Mouse (Mus musculus): ENCODE data around the gene Slc35f1. TPM values are rescaled to one million over a fixed set of nuclear protein-coding genes. Genes with fewer than 3 reads are reported as not detected.

Slc35f1 gene
- polyA plus RNA-seq, 1 experiment from 2014 or later = 10.3 TPM

- TF ChIP-seq CTCF (IDR thresholded peaks at IDR 0.05) = no peak
- in situ Hi-C loops (cut with MboI; ENCODE audit: low pct_unique_long_range_greater_than_20kb) = no loop called here
- ATAC-seq = no peak
Measured at GRCm38 (mm10) chr10:53001136-53001535, 310.8 kb downstream of the Slc35f1 start.

GRCm38 (mm10) chr10:53006229-53007190 lies 316.2 kb downstream of the Slc35f1 start:
- no peak for DNase-seq (ENCODE audit: low read depth, low spot score)
- no peak for TF ChIP-seq CTCF (IDR thresholded peaks at IDR 0.05)

More at GRCm38 (mm10) chr10:53001136-53001535, 310.8 kb downstream of the Slc35f1 start:
- CTCF ChIA-PET = interaction anchor here (1.5 kb wide), 1 partner anchor 17 kb away, joined by 4 read pairs; no protein-coding TSS in a partner anchor
- POLR2A ChIA-PET = no interaction called here
- H3K27me3 ChIP-seq = no peaks in the 10 kb centered on the region
- no peak for DNase-seq (ENCODE audit: low read depth, low spot score)

GRCm38 (mm10) chr10:53013878-53014277 lies 323.5 kb downstream of the Slc35f1 start:
- ChIA-PET CTCF (no interaction called here), POLR2A (no interaction called here)
- no peaks in the 10 kb centered on the region for H3K27me3 ChIP-seq
- in situ Hi-C loops (cut with MboI; ENCODE audit: low pct_unique_long_range_greater_than_20kb) = no loop called here
- TF ChIP-seq CTCF (IDR thresholded peaks at IDR 0.05) = no peak
- DNase-seq (ENCODE audit: low read depth, low spot score) = no peak
- no peak for ATAC-seq

More at GRCm38 (mm10) chr10:53006229-53007190, 316.2 kb downstream of the Slc35f1 start:
- POLR2A ChIA-PET = no interaction called here
- no peak for ATAC-seq
- CTCF ChIA-PET = interaction anchor here (0.6 to 1.2 kb wide), 2 partner anchors 26 to 636 kb away, joined by 3 read pairs; no protein-coding TSS in a partner anchor
- no peaks in the 10 kb centered on the region for H3K27me3 ChIP-seq
- in situ Hi-C loops (cut with MboI; ENCODE audit: low pct_unique_long_range_greater_than_20kb) = no loop called here

- in situ Hi-C loops (cut with MboI; ENCODE audit: low pct_unique_long_range_greater_than_20kb) = no loop called here
- no peak for TF ChIP-seq CTCF (IDR thresholded peaks at IDR 0.05)
- ChIA-PET POLR2A (no interaction called here), CTCF (no interaction called here)
- ATAC-seq (no peak), DNase-seq (ENCODE audit: low read depth, low spot score) (no peak)
- no peaks in the 10 kb centered on the region for H3K27me3 ChIP-seq
Measured at GRCm38 (mm10) chr10:53028454-53028853, 338.1 kb downstream of the Slc35f1 start.

GRCm38 (mm10) chr10:53035202-53035601 lies 344.9 kb downstream of the Slc35f1 start:
- TF ChIP-seq CTCF (IDR thresholded peaks at IDR 0.05) = no peak
- ATAC-seq = no peak
- H3K27me3 ChIP-seq = no peaks in the 10 kb centered on the region
- DNase-seq (ENCODE audit: low read depth, low spot score) = no peak
- POLR2A ChIA-PET = no interaction called here
- in situ Hi-C loops (cut with MboI; ENCODE audit: low pct_unique_long_range_greater_than_20kb) = no loop called here
- CTCF ChIA-PET = no interaction called here

GRCm38 (mm10) chr10:53045931-53046330 lies 355.6 kb downstream of the Slc35f1 start:
- ChIA-PET POLR2A (no interaction called here), CTCF (no interaction called here)
- no peak for TF ChIP-seq CTCF (IDR thresholded peaks at IDR 0.05)
- DNase-seq (ENCODE audit: low read depth, low spot score) (no peak), ATAC-seq (no peak)
- in situ Hi-C loops (cut with MboI; ENCODE audit: low pct_unique_long_range_greater_than_20kb) = no loop called here
- H3K27me3 ChIP-seq = no peaks in the 10 kb centered on the region

- POLR2A ChIA-PET = no interaction called here
- ATAC-seq = no peak
- in situ Hi-C loops (cut with MboI; ENCODE audit: low pct_unique_long_range_greater_than_20kb) = no loop called here
Measured at GRCm38 (mm10) chr10:53052521-53052920, 362.2 kb downstream of the Slc35f1 start.

GRCm38 (mm10) chr10:53060745-53061144 lies 370.4 kb downstream of the Slc35f1 start:
- no peak for DNase-seq (ENCODE audit: low read depth, low spot score)
- in situ Hi-C loops (cut with MboI; ENCODE audit: low pct_unique_long_range_greater_than_20kb) = no loop called here
- TF ChIP-seq CTCF (IDR thresholded peaks at IDR 0.05) = no peak
- CTCF ChIA-PET = no interaction called here
- ATAC-seq = no peak
- POLR2A ChIA-PET = no interaction called here
- no peaks in the 10 kb centered on the region for H3K27me3 ChIP-seq

More at GRCm38 (mm10) chr10:53052521-53052920, 362.2 kb downstream of the Slc35f1 start:
- DNase-seq (ENCODE audit: low read depth, low spot score) = no peak
- H3K27me3 ChIP-seq = no peaks in the 10 kb centered on the region
- CTCF ChIA-PET = no interaction called here
- no peak for TF ChIP-seq CTCF (IDR thresholded peaks at IDR 0.05)

GRCm38 (mm10) chr10:53062741-53063140 lies 372.4 kb downstream of the Slc35f1 start:
- in situ Hi-C loops (cut with MboI; ENCODE audit: low pct_unique_long_range_greater_than_20kb) = no loop called here
- TF ChIP-seq CTCF (IDR thresholded peaks at IDR 0.05) = no peak
- POLR2A ChIA-PET = no interaction called here
- CTCF ChIA-PET = interaction anchor here (0.8 kb wide), 1 partner anchor 19 kb away, joined by 3 read pairs; no protein-coding TSS in a partner anchor
- DNase-seq (ENCODE audit: low read depth, low spot score) (no peak), ATAC-seq (no peak)
- H3K27me3 ChIP-seq = no peaks in the 10 kb centered on the region

- in situ Hi-C loops (cut with MboI; ENCODE audit: low pct_unique_long_range_greater_than_20kb) = loop anchor here (10.0 kb wide), 2 partner anchors 333 to 437 kb away; no protein-coding TSS in a partner anchor
- CTCF ChIA-PET = interaction anchor here (1.1 kb wide), 4 partner anchors 28 to 256 kb away, joined by 3 read pairs; no protein-coding TSS in a partner anchor
- DNase-seq (ENCODE audit: low read depth, low spot score) (no peak), ATAC-seq (no peak)
- peak; percentile 60 for TF ChIP-seq CTCF (IDR thresholded peaks at IDR 0.05)
- POLR2A ChIA-PET = no interaction called here
- H3K27me3 ChIP-seq = no peaks in the 10 kb centered on the region
Measured at GRCm38 (mm10) chr10:53087811-53088210, 397.5 kb downstream of the Slc35f1 start.

GRCm38 (mm10) chr10:53091525-53091924 lies 401.2 kb downstream of the Slc35f1 start:
- TF ChIP-seq CTCF (IDR thresholded peaks at IDR 0.05) = no peak
- H3K27me3 ChIP-seq = no peaks in the 10 kb centered on the region
- in situ Hi-C loops (cut with MboI; ENCODE audit: low pct_unique_long_range_greater_than_20kb) = loop anchor here (10.0 kb wide), 1 partner anchor 223 kb away; no protein-coding TSS in a partner anchor
- ATAC-seq (peak; percentile 17), DNase-seq (ENCODE audit: low read depth, low spot score) (no peak)
- ChIA-PET CTCF (no interaction called here), POLR2A (no interaction called here)
